Mouse (Mus musculus) forebrain, embryonic 13.5 days (tissue): ENCODE results near the gene Pou2f2. TPM values are rescaled to one million over a fixed set of nuclear protein-coding genes. Genes with fewer than 3 reads are reported as not detected.

ENCODE experiments used
- ATAC-seq: fragments of 200-750 bp; cut with Nextera tagmentation; 2 replicates; pipeline ENCODE4 v1.8.0; 2017
- H3K27ac ChIP-seq: fragments of 300-500 bp; sonication (generic); 2 replicates; pipeline ENCODE4 v1.5.1; 2015; ENCODE audit warnings: inconsistent platforms, mild to moderate bottlenecking, moderate library complexity
- H3K27me3 ChIP-seq: fragments of 300-500 bp; sonication (generic); 2 replicates; pipeline ENCODE4 v1.6.1; 2015; ENCODE audit warnings: mild to moderate bottlenecking, inconsistent platforms
- H3K36me3 ChIP-seq: fragments of 300-500 bp; sonication (generic); 2 replicates; pipeline ENCODE4 v1.6.1; 2015; ENCODE audit warnings: mild to moderate bottlenecking, inconsistent platforms; ENCODE audit not compliant: poor library complexity, severe bottlenecking
- H3K4me1 ChIP-seq: fragments of 300-500 bp; sonication (generic); 2 replicates; pipeline ENCODE4 v1.6.1; 2015; ENCODE audit warnings: inconsistent platforms
- H3K4me2 ChIP-seq: fragments of 300-500 bp; sonication (generic); 2 replicates; pipeline ENCODE4 v1.6.1; 2015; ENCODE audit warnings: inconsistent platforms, mild to moderate bottlenecking, moderate library complexity
- H3K4me3 ChIP-seq: fragments of 300-500 bp; sonication (generic); 2 replicates; pipeline ENCODE4 v1.5.1; 2015; ENCODE audit warnings: mild to moderate bottlenecking, inconsistent platforms
- H3K9ac ChIP-seq: fragments of 300-500 bp; sonication (generic); 2 replicates; pipeline ENCODE4 v1.6.1; 2015; ENCODE audit warnings: mild to moderate bottlenecking, inconsistent platforms
- H3K9me3 ChIP-seq: fragments of 300-500 bp; sonication (generic); replicated peaks from 2 replicates; pipeline ENCODE4 v1.6.1; 2016; ENCODE audit warnings: inconsistent platforms
- WGBS: fragments of 180-500 bp; shearing (Covaris S2); methylation state at CpG from one replicate; pipeline ENCODE4 v1.1.7; 2015; 5-methylcytosine and 5-hydroxymethylcytosine counted together
- polyA plus RNA-seq: library from polyadenylated mRNA; unstranded; fragments of >200 nt; fragmentation: Nextera tagmentation; extraction: Ambion mirVana; gene quantifications from 2 replicates; pipeline ENCODE4 v1.2.1, GENCODE M21; 2015

Gene Pou2f2
- polyA plus RNA-seq, 1 experiment from 2014 or later: 22.2 TPM

GRCm38 (mm10) chr7:25187662-25188650 lies 8.4 kb upstream of the Pou2f2 start:
- no peak overlapping the region for H3K4me3 ChIP-seq
- peaks cover 3% of the 10 kb centered on the region; the same call in 1 of the 2 replicates for H3K4me1 ChIP-seq
- no peak overlapping the region for H3K4me2 ChIP-seq
- H3K9ac ChIP-seq: 0 out of 2 replicates have a peak overlapping the region, but pooled peaks have one; percentile 21
- peaks cover 15% of the 10 kb centered on the region for H3K27me3 ChIP-seq
- no peaks in the 10 kb centered on the region for H3K36me3 ChIP-seq
- no peaks in the 10 kb centered on the region for H3K9me3 ChIP-seq
- WGBS: 28% methylated on average over 21 of the region's 21 CpGs
- ATAC-seq: peak; percentile 86
- H3K27ac ChIP-seq: no peak overlapping the region

GRCm38 (mm10) chr7:25184091-25184490 lies 4.6 kb upstream of the Pou2f2 start:
- Histone ChIP-seq H3K9me3 (no peaks in the 10 kb centered on the region), H3K27ac (no peak overlapping the region), H3K36me3 (no peaks in the 10 kb centered on the region), H3K4me2 (no peak overlapping the region), H3K4me3 (no peak overlapping the region), H3K9ac (no peak overlapping the region), H3K27me3 (peaks cover 45% of the 10 kb centered on the region), H3K4me1 (peaks cover 25% of the 10 kb centered on the region)
- no peak for ATAC-seq
- WGBS: 86% methylated on average over 6 of the region's 6 CpGs

- H3K27ac ChIP-seq: no peak overlapping the region
- H3K27me3 ChIP-seq: peaks cover 55% of the 10 kb centered on the region
- H3K9ac ChIP-seq: peak overlapping the region; percentile 10; the same call in 1 of the 2 replicates
- H3K4me3 ChIP-seq: peak overlapping the region; percentile 23
- no peak for ATAC-seq
- H3K36me3 ChIP-seq: no peaks in the 10 kb centered on the region
- no peaks in the 10 kb centered on the region for H3K9me3 ChIP-seq
- H3K4me2 ChIP-seq: peak overlapping the region; percentile 75
- H3K4me1 ChIP-seq: peaks cover 38% of the 10 kb centered on the region
- 5% methylated on average over 21 of the region's 21 CpGs for WGBS
Observed at GRCm38 (mm10) chr7:25181814-25182213, 2.3 kb upstream of the Pou2f2 start.

GRCm38 (mm10) chr7:25181331-25181790 lies 1.8 kb upstream of the Pou2f2 start:
- peak overlapping the region; percentile 10 for H3K9ac ChIP-seq
- no peak overlapping the region for H3K27ac ChIP-seq
- WGBS: 2% methylated on average over 15 of the region's 15 CpGs

DNA sequence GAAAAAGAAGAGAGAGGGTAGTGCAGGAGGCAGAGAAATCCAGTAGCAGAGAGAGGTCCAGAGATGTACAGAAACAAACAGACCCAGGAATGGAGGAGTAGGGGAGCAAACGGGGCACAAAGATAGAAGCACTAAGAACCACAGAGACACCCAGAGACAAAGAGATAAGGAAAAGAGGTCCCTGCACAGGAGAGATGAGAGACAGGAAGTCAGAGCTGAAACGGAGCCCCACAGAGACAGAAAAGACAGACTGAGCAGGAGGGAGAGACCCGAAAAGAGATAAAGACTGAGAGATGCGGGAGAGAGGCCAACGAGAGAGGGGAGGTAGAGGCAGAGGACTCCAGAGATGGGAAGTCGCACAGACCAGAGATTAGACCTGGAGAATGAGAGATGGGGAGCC lies 986 bp upstream of the Pou2f2 start:
- 4% methylated on average over 6 of the region's 6 CpGs for WGBS
- H3K27ac ChIP-seq: peak overlapping the region; percentile 99
- H3K4me1 ChIP-seq: peaks cover 49% of the 10 kb centered on the region
- H3K36me3 ChIP-seq: no peaks in the 10 kb centered on the region
- H3K27me3 ChIP-seq: peaks cover 60% of the 10 kb centered on the region
- no peak for ATAC-seq
- H3K4me2 ChIP-seq: peak overlapping the region; percentile 75
- H3K4me3 ChIP-seq: peak overlapping the region; percentile 67
- H3K9ac ChIP-seq: peak overlapping the region; percentile 92
- no peaks in the 10 kb centered on the region for H3K9me3 ChIP-seq

More at GRCm38 (mm10) chr7:25181331-25181790, 1.8 kb upstream of the Pou2f2 start:
- peaks cover 40% of the 10 kb centered on the region for H3K4me1 ChIP-seq
- no peaks in the 10 kb centered on the region for H3K36me3 ChIP-seq
- ATAC-seq: no peak
- H3K9me3 ChIP-seq: no peaks in the 10 kb centered on the region
- peaks cover 60% of the 10 kb centered on the region for H3K27me3 ChIP-seq
- H3K4me3 ChIP-seq: peak overlapping the region; percentile 23
- H3K4me2 ChIP-seq: peak overlapping the region; percentile 75

DNA sequence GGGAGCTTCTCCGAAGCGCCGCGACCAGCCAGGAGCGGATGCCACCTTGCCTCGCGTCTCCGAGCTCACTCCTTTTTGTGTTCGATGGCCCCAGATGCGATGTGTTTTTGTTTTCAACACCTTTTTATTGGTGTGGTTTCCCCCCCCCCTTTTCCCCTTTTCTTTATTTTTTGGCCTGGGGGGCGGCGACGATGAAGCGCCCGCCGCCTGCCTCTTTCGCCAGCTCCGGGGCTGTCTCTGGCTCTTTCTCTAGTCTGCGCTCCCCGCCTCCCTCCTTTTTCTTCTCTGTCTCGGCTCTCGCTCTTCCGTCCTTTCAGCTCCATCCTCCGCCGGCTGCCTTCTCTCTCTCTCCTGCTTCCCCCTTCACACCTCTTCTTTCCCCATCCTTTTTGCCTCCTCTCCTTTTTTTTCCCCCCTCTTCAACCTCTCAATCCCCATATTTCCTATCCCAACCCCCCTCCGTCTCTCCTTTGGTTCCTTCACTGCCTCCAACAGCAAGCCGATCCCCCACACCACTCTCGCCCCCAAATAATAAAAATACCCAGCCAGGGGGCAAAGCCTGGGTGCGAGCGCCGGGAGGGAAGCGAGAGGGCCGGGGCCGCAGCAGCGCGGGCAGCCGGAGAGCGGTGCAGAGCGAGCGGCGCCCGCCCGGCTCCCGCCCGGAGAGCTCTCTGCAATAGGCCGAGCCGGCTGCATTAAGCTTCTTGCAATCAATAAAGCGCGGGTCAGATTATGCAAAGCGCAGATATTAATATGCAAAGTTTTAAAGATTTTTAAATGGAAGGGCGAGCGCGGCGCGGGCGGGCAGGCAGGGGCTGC lies 530 bp downstream of the Pou2f2 start:
- Histone ChIP-seq H3K27me3 (peaks cover 54% of the 10 kb centered on the region), H3K4me2 (peak overlapping the region; percentile 75), H3K9me3 (no peaks in the 10 kb centered on the region), H3K9ac (peak overlapping the region; percentile 92), H3K4me1 (peaks cover 62% of the 10 kb centered on the region), H3K4me3 (peak overlapping the region; percentile 67), H3K36me3 (no peaks in the 10 kb centered on the region), H3K27ac (peak overlapping the region; percentile 99)
- ATAC-seq: peak; percentile 80
- WGBS: under 1% methylated on average over 50 of the region's 56 CpGs

DNA sequence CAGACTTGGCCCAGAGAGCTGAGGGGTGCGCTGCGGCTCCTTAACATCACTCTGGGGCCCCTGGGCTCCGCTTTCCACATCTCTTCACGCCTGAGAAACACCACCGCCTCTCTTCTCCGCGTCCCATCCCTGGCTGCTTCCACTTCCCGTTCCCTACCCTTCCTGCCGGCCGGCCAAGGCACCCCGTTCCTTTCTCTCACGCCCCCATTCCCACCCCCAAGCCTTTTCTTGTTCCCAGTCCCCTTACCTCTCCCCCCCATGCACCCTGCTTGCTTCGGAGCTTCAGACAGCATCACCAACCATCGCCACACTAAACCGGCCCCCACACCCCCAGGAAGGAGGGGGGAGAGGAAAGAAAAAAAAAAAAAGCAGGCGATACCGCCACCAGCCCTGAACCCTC lies 1.2 kb downstream of the Pou2f2 start:
- H3K9me3 ChIP-seq: no peaks in the 10 kb centered on the region
- peak overlapping the region; percentile 99 for H3K27ac ChIP-seq
- H3K4me3 ChIP-seq: peak overlapping the region; percentile 67
- H3K4me2 ChIP-seq: peak overlapping the region; percentile 75
- peaks cover 68% of the 10 kb centered on the region for H3K4me1 ChIP-seq
- ATAC-seq: no peak
- peak overlapping the region; percentile 92 for H3K9ac ChIP-seq
- under 1% methylated on average over 17 of the region's 17 CpGs for WGBS
- H3K27me3 ChIP-seq: peaks cover 49% of the 10 kb centered on the region
- H3K36me3 ChIP-seq: no peaks in the 10 kb centered on the region

DNA sequence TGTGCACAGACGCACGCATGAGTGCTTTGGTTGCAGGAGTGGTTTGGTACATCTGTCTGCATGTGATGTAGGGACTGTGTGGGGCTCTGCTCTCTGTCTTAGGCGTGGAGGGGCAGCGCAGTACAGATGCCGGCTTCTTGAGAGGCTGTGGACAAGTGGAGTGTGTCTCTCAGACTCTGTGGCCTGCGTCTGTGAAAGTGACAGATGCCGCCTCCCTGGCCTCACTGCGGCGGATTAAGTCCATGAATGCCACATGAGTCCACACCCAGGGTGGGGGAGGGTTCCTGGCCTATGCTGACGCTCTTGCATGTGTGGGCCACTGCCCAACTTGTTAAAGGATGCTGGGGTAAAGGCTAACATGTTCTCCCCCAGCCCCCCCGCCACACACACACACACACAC lies 5.2 kb downstream of the Pou2f2 start:
- Histone ChIP-seq H3K27ac (peak overlapping the region; percentile 44), H3K9ac (0 out of 2 replicates have a peak overlapping the region, but pooled peaks have one; percentile 45), H3K4me3 (no peak overlapping the region), H3K9me3 (no peaks in the 10 kb centered on the region), H3K36me3 (no peaks in the 10 kb centered on the region), H3K27me3 (peaks cover 16% of the 10 kb centered on the region), H3K4me1 (peaks cover 56% of the 10 kb centered on the region), H3K4me2 (peak overlapping the region; percentile 14)
- no peak for ATAC-seq
- WGBS: 38% methylated on average over 11 of the region's 11 CpGs

DNA sequence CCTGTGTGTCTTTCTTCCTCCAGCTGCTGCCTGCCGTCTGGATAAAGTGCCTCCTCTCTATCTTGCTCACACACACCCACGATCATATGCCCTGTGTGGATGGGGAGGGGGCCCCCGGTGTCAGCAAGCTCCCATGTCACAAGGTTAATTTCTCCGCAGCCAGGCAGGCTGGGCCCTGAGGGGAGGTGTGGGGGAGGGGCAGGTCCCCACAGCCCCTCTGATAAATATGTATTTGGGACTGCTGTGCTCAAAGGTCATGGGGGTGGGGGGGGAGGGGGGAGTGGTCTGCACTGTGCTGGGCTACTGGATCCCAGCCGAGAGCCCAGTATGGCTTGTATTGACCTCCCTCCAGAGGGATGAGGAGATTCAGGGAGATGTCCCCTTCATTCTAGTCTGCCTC lies 6.9 kb downstream of the Pou2f2 start:
- no peak overlapping the region for H3K4me2 ChIP-seq
- H3K9ac ChIP-seq: no peak overlapping the region
- H3K9me3 ChIP-seq: no peaks in the 10 kb centered on the region
- no peak for ATAC-seq
- no peaks in the 10 kb centered on the region for H3K36me3 ChIP-seq
- WGBS: 51% methylated on average over 5 of the region's 5 CpGs
- peaks cover 17% of the 10 kb centered on the region for H3K27me3 ChIP-seq
- peaks cover 48% of the 10 kb centered on the region for H3K4me1 ChIP-seq
- H3K27ac ChIP-seq: no peak overlapping the region; the same call in 1 of the 2 replicates
- no peak overlapping the region for H3K4me3 ChIP-seq

DNA sequence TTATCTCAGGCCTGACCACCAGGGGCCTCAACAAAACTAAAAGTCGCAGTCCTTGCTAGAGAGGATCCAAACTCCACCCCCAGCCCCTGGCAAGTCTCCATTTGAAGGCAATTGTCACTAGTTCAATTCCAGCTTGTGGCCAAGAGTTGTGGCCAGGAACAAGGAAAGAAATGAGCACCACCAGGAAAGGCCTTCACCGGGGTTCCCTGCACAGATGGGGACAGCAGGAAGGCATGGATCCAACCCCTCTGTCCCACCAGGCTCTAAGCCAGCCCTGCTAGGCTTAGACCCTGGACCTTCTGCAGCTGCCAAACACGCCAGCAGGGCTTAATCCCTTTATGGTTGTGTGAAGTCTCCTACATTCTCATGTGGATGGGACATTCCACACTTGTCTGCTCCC lies 8.9 kb downstream of the Pou2f2 start:
- 52% methylated on average over 3 of the region's 3 CpGs for WGBS
- Histone ChIP-seq H3K4me2 (no peak overlapping the region), H3K4me3 (no peak overlapping the region), H3K9ac (no peak overlapping the region), H3K9me3 (no peaks in the 10 kb centered on the region), H3K27ac (no peak overlapping the region), H3K4me1 (peaks cover 29% of the 10 kb centered on the region), H3K27me3 (0 out of 2 replicates have a peak, but pooled peaks cover 3% of the 10 kb centered on the region), H3K36me3 (no peaks in the 10 kb centered on the region)
- ATAC-seq: no peak

- no peak for ATAC-seq
- Histone ChIP-seq H3K4me3 (no peak overlapping the region), H3K4me2 (no peak overlapping the region), H3K27me3 (0 out of 2 replicates have a peak, but pooled peaks cover 3% of the 10 kb centered on the region), H3K4me1 (no peaks in the 10 kb centered on the region), H3K27ac (no peak overlapping the region), H3K9ac (no peak overlapping the region), H3K36me3 (no peaks in the 10 kb centered on the region), H3K9me3 (no peaks in the 10 kb centered on the region)
- WGBS: 89% methylated on average over 5 of the region's 5 CpGs
Observed at GRCm38 (mm10) chr7:25166106-25166505, 13.4 kb downstream of the Pou2f2 start.
